Mouse (Mus musculus) telencephalon, adult 2 months (tissue): ENCODE results near the gene Dctn2.
A peak's percentile ranks its signal among the peaks of the same experiment; 100 is the strongest.
"Not testable (repeated sequence)": the region's sequence is repeated elsewhere in the genome, so short reads cannot be mapped to it uniquely, and the experiment has no call there.

Experiments
- DNase-seq: peaks from one replicate; pipeline ENCODE4 v3.0.0-alpha.2; 2011; ENCODE audit warnings: low read depth, low spot score

Dctn2 gene

DNA sequence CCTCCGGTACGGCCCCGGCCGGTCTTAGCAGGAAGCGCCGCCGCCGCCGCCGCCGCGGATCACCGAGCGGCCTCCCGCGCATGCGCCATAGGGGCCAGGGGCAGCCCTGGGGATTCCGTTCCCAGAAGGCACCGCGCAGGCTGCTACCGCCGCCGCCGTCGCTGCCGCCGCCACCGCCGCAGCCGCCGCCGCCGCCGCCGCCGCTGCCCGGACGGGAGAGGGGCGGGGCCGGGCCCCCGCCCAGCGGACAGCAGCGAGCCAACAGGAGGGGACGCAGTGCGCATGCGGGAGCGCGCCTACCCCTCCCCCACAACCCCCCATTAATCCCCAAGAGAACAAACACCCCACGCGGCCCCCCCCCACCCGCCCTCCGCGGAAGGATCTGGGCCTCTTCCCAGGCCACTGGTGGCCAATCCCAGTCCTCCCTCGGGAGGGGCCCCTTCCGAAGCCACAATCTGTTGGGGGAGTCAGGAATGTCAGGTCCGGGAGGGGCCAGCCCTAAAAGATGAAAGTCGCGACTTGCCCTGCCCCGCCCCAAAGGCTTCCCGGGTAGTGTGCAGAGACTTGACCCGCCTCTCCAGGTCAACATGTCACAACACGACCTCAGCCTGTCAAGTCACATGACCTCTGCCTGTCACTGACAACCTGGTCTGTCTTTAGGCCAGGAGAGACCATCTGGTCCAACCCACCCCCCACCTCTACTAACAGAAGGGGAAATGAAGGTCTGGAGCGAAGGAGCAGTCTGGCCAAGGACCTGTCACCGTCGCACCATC lies 22.8 kb downstream of the Dctn2 start, which contains the start of gene Mbd6:
Mbd6 (minus strand) TSS at position 219 of the 773 bp plus-strand sequence.
- DNase-seq = peak; percentile 69

DNA sequence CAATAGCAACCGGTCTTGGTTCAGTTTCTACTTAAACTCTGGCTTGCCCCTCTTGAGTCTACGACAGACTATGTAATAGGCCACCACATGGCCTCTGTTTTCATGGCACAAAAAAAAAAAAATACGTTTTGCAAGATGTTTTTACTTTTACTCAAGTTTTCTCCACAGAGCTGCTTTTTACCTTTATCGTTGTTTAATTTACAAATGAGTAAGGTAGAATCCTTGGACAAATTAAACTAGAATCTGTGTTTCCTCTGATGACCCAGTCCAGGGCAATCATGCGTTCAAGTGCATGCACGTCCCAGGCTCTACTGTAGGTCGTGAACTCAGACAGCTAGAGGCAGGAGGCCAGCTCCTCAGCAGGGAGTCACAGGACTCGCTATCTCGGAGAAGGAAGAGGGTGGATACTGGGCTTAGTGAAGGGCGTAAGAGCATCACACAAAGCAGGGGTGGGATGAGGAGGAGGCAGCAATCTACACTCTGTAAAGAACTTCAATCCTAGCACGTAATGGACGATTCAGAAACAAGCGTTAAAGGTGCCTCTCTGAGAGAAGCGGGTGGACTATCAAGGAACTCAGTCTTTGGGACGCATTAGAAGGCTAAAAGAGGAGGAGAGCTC lies 23.5 kb downstream of the Dctn2 start:
- peak; percentile 52 for DNase-seq

DNA sequence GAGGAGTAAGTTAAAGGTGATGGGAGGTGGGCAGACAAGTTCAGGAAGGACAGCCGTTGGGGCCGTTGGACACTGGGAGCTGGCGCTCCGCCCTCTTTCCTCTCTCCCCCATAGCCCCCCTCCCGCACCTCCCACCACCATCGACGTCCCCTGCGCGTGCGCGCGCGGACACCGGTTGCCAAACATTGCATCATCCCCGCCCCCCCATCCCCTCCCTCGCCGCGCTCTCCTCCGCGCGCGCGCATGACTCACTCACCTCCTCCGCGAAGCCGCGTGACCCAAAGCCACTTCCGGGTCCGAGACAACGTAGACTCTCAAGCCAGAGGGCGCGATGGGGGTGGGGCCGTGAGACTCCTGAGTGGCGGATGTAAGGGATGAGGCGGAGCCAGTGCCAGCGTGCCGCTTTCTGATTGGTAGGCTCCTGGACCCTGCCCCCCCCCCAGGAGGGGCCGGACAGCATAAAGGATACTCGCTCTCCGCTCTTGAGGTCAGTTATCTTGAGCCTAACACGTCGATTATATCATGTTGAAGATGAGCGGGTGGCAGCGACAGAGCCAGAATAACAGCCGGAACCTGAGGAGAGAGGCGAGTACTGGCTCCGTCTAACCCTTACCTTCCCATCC lies 24.2 kb downstream of the Dctn2 start:
- DNase-seq = peak; percentile 99

DNA sequence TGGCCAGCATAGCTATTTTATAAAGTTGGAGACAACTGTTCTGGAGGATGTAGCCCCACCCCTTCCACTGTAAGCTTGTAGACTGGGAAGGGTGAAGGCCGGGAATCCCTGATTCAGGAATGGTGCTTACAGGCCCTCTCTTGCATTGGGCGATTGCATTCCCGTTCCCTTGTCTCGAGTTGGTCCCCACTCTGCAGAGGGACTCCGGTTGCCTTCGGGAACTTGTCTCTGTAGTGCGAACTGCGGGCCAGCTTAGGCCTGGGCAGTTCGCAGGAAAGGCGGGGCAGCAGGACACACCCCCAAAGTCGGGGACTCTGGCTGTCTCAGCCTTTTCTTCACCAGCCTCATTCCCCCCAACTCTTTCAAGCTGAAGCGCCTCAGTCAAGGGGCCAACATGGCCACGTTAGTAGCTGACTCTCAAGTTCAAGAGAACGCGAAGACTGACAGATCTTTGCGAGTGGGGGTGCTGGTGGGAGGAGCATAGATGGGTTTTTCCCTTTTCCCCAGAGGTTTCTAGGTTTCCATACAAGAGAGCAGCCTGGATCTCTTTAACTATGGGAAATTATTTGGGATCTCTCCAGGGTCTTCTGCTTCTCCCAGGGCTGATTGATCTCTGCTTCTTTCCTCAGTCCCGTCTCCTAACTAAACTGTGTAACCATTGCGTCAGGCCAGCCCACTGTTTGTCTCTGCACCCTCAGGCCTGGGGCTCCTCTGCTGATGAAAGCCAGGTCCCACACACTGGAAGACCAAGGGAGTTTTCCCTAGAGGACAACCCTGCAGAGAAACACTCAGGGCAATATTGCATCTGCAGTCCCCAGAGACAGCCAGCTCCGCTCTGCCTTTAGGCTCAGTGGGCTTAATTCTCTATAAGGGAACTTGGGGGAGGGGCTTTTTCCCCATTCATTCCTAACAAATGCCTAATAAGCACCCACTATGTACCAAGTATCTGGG lies 25.0 kb downstream of the Dctn2 start:
- peak; percentile 21 for DNase-seq

DNA sequence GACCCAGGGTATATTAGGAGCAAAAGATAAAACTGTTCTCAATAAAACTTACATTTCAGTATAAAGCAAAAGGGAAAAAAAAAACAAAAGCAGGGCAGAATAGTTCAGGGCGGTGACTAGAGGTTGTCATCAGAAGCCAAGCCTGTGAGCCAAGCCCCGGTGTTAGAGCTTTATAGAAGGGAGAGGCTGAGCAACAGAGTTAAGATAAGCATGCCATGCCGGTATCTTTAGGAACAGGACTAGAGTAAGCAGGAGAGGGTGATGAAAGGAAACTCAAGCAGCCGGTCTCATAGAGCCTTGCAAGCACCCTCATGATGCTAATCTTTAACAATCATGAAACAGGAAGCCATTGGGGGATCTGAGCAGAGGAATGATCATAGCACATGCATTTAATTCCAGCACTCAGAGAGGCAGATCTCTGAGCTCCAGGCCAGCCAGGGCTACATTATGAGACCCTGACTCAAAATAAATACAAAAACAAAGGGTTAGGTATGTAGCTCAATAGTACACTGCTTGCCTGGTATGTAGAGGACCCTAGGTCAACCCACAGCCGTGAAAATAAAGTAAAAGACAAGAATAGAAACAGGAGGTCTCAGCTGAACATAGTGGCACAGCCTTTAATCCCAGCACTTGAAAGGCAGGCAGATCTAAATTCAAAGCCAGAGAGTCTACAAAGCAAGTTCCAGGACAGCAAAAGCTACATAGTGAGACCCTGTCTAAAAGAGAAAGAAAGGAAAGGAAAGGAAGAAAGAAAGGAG lies 25.9 kb downstream of the Dctn2 start:
- DNase-seq = no peak

DNA sequence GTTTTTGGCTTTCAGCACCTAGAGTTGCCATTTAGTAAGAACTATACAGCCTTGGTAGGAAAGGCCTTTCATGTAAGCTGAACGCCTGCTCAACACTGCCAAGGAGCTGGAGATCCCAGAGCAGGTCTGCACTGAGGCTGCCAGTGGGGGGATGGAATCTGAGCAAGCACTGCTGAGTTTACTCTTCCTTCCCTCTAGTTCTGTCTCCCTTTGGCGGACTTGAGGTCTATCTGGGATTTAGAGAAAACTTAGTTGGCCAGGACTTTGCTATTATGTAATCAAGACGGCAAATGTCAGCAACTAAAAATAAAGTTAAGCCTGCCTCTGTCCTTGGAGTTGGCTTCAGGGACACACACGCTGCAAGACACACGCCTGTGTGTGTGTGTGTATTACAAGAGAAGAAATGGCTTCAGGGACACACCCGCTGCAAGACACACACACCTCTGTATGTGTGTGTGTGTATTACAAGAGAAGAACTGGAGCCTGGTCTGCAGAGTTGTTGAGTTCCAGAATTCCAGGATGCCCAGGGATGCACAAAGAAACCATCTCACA lies 26.9 kb downstream of the Dctn2 start:
- DNase-seq = peak; percentile 42

DNA sequence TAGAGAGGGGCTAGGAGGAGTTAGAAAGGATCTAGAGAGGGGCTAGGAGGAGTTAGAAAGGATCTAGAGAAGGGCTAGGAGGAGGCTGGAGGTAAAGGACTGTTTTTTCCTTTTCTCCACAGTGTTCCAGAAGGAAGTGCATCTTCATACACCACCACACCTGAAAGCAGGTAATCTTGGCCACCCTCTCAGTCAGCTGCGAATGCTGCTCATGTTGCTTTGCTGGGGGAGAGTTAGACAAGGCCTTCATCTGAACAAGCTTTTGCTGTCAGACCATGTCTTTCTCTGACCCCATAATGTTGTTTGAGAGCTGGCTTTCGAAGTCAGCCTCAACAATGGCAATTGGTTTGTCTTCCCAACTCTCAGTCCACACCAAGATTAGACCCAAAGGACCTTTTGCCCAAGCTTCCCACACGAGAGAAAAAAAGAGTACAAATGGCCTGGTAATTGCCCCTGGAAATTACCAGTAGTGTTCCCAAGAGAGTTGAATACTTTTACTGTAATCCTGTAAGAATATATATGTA lies 27.5 kb downstream of the Dctn2 start:
- no peak for DNase-seq

DNA sequence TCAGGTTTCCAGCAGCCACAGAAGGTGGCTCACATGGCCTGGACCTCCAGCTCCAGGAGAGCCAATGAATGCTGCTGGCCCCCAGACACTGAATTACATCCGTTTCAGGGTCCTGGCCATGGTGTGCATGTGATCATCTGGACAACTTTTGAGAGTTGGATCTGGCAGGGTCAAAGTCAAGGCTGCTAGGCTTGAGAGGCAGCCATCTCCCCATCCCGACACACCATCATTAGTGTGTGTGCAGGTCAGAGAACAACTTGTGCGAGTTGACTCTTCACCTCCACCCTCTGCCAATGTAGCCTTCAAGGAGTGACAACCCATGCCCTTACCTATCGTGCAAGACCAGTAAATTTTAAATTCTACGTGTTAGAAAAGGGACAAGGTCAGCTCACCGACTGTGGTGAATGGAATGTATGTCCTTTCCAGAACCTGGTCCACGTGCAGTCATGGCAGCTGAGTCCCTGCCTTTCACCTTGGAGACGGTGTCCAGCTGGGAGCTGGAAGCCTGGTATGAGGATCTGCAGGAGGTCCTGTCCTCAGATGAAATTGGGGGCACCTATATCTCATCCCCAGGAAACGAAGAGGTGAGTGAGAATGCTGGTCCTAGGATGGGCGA lies 28.8 kb downstream of the Dctn2 start:
- DNase-seq = no peak

DNA sequence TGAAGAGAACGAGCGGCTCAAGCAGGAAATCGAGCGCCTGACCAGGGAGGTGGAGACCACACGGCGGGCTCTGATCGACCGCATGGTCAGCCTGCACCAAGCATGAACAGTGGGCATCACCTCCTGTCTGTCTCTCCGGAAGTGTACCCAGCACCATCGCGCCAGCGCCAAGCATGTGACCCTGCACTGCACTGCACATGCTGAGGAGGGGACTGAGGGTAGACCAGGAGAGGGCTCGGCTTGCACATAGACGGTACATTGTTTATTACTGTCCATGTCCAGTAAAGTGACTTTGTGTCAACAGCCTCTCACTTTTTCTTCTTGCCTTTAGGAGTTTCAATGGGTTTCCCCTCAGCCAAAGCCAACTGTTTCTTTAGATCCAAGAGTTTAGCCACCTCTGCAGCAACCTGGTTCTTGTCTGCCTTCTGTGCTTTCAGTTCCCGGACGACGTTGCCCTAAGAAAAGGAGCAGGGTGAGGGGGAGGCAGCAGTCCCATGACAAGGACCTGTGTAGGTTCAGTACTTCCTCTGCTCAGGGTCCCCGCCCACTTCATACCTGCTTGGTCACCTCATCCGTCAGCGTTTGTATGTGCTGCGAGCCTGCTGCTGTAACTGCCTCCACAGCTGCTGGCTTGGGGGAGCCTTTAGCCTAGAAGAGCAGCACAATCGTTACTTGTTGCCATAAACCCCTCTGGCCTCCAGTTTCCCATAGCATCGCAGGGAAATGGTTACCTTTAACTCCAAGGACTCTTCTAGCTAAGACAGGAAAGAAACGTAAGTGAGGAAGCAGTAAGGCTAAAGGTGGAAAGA lies 30.0 kb downstream of the Dctn2 start:
- no peak for DNase-seq

DNA sequence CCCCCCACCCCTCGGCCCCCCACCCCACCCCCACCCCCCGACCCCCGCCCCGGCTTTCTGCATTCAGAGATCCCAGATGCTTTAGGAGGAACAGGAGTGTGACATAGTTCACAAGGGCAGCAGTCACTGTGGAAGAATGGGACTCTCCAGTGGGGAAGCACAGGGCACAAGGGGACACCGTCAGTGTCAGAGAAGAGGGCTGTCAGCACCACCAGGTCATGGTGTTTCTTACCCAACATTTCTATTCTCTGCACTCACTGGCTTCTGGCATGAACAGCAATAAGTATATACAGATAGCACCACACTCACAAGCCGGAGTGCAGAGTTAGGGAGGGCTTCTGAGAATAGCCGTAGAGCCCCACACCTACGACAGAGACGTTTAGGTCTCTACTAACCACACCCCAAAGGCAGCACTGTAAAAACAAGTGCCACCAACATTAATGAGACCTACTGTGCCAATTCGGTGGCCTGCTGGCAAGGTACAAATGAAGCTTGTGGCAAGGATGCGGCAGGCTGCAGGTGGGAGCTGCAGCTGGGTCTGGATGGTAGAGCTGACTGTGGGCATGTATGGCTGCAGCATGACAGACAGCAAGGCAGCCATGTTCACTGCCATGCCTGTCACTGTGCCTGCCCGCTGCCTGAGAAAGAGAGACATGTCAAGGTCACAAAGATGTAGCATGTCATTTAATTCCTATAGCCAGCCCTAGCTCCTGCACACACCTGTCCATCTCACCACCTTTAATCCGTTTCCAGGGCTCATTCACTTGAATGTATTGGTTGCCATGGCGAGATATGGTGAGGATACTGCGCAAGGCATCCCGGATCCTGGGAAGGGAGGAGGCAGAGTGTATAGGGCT lies 31.1 kb downstream of the Dctn2 start:
- no peak for DNase-seq

DNA sequence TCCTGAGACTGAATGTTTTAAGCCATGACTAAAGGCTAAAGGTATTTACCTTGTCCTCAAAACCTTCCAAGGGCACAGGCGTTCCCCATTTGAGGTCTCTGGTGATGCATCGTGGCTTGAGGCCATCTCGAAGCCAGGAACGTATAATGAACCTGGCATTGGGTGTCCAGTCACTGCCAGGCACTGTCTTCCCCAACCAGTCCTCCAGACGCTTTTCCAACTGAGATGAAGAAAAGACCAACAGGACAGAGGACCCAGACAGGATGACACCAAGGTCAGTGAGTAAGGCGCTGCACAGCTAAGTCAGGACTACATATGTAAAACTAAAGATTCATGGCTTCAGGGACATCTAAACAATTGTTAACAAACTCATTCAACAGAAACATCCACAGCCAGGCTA lies 34.2 kb downstream of the Dctn2 start:
- no peak for DNase-seq

DNA sequence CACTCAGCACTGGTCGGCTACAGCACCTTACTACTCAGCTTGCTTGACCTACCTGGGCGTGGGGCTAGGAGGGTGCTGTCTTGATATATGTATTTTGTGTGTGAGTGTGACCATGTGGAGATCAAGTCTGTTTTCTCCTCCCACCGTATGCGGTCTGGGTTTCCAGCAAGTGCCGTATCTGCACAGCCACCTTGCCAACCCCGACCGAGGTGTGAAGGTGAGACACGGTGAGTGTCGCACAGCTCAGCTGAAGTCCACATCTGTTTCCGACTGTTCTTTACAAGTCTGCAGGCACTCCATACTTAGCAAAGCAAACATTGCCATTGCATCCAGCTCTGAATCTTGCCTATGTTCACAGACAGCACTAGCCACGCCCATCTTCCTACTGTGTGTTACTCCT lies 37.0 kb downstream of the Dctn2 start:
- DNase-seq = no peak

DNA sequence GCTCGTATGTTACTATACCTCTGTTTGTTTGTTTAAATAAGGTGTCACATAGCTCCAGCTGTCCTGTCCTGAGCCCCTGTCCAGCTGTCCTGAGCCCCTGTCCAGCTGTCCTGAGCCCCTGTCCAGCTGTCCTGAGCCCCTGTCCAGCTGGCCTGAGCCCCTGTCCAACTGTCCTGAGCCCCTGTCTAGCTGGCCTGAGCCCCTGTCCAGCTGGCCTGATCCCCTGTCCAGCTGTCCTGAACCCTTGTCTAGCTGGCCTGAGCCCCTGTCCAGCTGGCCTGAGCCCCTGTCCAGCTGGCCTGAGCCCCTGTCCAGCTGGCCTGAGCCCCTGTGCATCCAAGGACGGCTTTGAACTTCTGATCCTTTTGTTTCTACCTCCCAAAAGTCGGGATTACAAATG lies 43.0 kb downstream of the Dctn2 start:
- not testable (repeated sequence) for DNase-seq

DNA sequence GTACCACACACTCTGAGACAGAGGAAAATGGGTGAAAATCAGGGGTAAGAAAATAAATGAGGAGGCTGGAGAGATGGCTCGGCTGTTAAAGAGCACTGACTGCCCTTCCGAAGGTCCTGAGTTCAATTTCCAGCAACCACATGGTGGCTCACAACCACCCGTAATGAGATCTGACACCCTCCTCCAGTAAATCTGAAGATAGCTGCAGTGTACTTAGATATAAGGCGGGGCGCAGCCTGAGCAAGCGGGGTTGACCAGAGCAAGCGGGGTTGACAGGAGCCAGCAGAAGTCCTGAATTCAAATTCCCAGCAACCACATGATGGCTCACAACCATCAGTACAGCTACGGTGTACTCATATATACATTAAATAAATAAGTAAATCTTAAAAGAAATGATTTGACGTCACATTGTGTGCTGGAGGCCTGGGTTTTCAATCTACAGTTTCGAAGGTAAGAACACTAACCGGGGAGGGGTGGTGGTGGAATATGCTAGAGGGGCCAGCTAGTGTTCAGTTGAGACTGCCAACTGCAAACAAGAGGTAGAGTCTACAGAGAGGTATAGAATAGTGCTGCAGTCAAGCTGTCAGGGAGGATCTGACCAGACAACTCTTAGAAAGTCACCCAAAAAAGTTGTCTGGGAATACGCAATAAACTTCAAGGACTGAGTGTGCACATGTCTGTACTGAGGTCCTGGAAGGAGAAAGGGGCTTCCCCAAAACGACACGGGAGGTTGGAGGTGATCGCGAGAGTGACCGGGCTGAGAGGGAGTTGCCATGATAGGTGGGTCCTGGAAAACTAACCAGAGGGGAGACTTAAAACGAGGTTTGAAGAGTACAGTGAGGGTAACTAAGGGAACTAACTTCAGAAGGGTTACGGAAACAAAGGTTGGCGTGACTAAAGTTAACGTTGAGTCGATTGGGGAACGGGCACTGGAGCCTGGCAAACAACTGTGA lies 44.6 kb downstream of the Dctn2 start:
- DNase-seq = no peak

DNA sequence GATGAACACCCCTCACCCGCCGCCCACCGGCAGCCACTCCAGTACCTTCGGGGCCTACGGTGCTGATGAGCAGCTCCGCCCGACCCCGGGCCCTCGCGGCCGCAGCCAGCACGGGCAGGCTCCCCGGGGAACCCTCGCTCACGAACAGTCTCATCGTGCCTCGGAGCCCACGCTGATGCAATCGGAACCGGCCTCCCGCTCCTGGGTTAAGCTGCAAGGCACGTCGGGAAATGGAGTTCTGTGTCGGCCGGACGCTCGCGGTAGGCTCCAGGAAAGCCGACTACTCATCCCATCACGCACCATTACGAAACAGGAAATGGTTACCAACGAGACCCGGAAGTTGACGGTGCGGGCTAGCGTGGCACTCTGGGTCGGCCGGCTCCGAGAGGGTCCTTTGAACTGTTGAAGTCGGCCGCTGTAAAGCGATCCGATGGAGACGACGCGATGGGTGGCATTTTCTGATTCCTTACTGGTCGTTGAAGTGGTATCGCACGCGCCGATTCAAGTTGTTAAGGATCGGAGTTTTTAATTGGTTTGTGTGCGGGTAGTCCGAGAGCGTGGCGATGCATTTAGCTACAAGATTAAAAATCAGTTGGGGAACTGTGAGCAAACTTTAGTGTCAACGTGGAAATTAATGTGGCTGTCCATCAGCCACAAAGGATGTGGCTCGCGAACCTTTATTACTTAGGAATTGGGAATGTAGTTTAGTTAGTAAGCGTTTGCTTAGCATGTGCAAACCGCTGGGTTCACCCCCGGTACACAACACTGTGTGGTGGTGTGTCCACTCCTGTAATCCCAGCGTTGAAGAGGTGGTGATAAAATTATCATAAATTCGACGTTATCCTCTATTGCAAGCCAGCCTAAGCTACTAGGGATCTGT lies 45.5 kb downstream of the Dctn2 start, which contains the start of gene Mars:
Mars (minus strand) TSS at position 311 of the 880 bp plus-strand sequence.
- DNase-seq = peak; percentile 97

DNA sequence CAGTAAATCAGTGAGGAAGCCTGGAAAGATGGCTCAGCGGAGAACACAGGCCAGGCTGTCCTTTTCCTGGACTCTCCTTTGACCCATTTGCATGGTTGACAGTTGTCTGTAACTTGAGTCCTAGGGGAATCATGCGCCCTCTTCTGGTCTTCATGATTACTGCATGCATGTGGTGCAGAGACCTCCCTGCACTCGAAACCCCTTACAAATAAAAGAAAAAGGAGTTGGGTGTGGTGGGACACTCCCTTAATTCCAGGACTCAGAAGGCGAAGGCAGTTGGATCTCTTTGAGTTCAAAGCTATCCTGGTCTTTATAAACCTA lies 46.1 kb downstream of the Dctn2 start:
- peak; percentile 54 for DNase-seq
